Mouse (Mus musculus): ENCODE results near the gene Pknox1.

DNA sequence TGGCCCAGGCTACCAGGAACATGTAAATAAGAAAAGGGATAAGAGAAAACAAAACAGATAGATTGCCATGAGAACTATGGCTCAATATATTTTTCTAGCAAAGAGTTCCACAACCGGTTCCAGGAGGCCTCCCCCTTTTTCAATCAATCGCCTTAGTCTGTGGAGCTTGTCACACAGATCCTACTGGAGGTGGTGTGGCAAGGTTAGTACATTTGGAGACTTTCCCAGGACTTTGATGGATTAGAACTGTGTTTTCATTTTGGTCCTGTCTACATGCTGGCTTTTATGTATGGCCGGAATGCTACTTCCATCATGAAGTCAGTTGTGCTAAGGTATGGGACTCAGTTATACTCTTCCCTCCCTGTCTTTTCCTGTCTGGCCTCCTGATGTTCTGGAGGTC is 45.4 kb downstream of the Pknox1 start:
- TF ChIP-seq GATA1 (IDR thresholded peaks at IDR 0.05; ENCODE audit: borderline replicate concordance, low read length) (no peak), FLI1 (IDR thresholded peaks at IDR 0.05; ENCODE audit: low read length) (no peak)

Data from megakaryocyte, embryonic 14.5 days (primary cell).